11 mouse cellular contexts compared by ENCODE assay signal in genomic region chr15:82229542-82230045, GRCm38 (mm10). TPM values are rescaled to one million over a fixed set of nuclear protein-coding genes. Genes with fewer than 3 reads are reported as not detected.
DNase-seq lines count a peak whose midpoint lies in the region; ATAC-seq and TF ChIP-seq lines count a peak whose summit lies in the region.
"Had no signal": no experiment of that assay in that cellular context is flagged by ENCODE, and none has a peak within 500 bp of the region (broad histone marks: within the 10 kb centered on the region; RNA-seq: fewer than 3 reads in every experiment).

No protein-coding gene starts in this region.

- no peaks in the 10 kb centered on the region for H3K36me3 ChIP-seq in heart, embryonic 11.5 days (ENCODE audit: control insufficient read depth, insufficient read depth, low read length)
- no peaks in the 10 kb centered on the region; the same call in 1 of the 2 replicates for H3K36me3 ChIP-seq in midbrain, embryonic 13.5 days
- no peaks in the 10 kb centered on the region for H3K36me3 ChIP-seq in midbrain, postnatal 0 days (ENCODE audit: insufficient read depth, low read length)
- no peaks in the 10 kb centered on the region for H3K36me3 ChIP-seq in spleen, adult 2 months (ENCODE audit: control insufficient read depth, insufficient read depth, low read length)
- no peaks in the 10 kb centered on the region for H3K36me3 ChIP-seq in hindbrain, embryonic 14.5 days (replicated peaks; ENCODE audit: control insufficient read depth, insufficient read depth)
- H3K36me3 ChIP-seq: lung, embryonic 15.5 days had no signal

- peak; percentile 83 for ATAC-seq in heart, embryonic 11.5 days (replicated peaks; ENCODE audit: insufficient number of reproducible peaks, low FRiP score, low TSS enrichment)
- no peak for ATAC-seq in midbrain, embryonic 13.5 days
- ATAC-seq in midbrain, postnatal 0 days (ENCODE audit: low FRiP score), result no peak
- ATAC-seq in erythroid progenitor cell, adult 5-6 weeks (replicated peaks; ENCODE audit: low FRiP score, poor library complexity, severe bottlenecking), result peak; percentile 77
- ATAC-seq in hindbrain, embryonic 14.5 days (ENCODE audit: low FRiP score), result no peak

- peak overlapping the region; percentile 3; the same call in 1 of the 2 replicates for H3K4me2 ChIP-seq in heart, embryonic 11.5 days
- no peak overlapping the region for H3K4me2 ChIP-seq in midbrain, embryonic 13.5 days (replicated peaks)
- H3K4me2 ChIP-seq in midbrain, postnatal 0 days (ENCODE audit: low read depth, low read length, poor library complexity, severe bottlenecking), result no peak overlapping the region
- no peak overlapping the region for H3K4me2 ChIP-seq in hindbrain, embryonic 14.5 days (replicated peaks)
- H3K4me2 ChIP-seq: lung, embryonic 15.5 days had no signal

- no peaks in the 10 kb centered on the region for H3K9me3 ChIP-seq in heart, embryonic 11.5 days (replicated peaks; ENCODE audit: control insufficient read depth, low read length)
- H3K9me3 ChIP-seq in midbrain, embryonic 13.5 days, result no peaks in the 10 kb centered on the region
- no peaks in the 10 kb centered on the region for H3K9me3 ChIP-seq in midbrain, postnatal 0 days (ENCODE audit: low read length)
- H3K9me3 ChIP-seq in hindbrain, embryonic 14.5 days (ENCODE audit: control insufficient read depth, low read length), result no peaks in the 10 kb centered on the region
- H3K9me3 ChIP-seq: lung, embryonic 15.5 days had no signal

- intact Hi-C loops in heart, postnatal 36 days (cut with DNase I), result loop anchor here (5.0 to 10.0 kb wide), 2 partner anchors 47 to 275 kb away; no protein-coding TSS in a partner anchor

- DNase-seq in heart, postnatal 36 days, result no peak
- no peak for DNase-seq in midbrain, postnatal 0 days (ENCODE audit: low spot score)
- peak in 1 of 2 experiments; percentile 83 for DNase-seq in spleen, adult 2 months (ENCODE audit: low read depth in 1 of 2, low spot score in 2 of 2)
- DNase-seq in hindbrain, embryonic 14.5 days (ENCODE audit: low spot score), result no peak
- DNase-seq in kidney, adult 18-20 months, result no peak
- DNase-seq: layer of hippocampus, postnatal 36 days had no signal

- WGBS in heart, embryonic 11.5 days (ENCODE audit: insufficient replicate concordance), result 37% methylated on average over 11 of the region's 11 CpGs
- WGBS in midbrain, embryonic 13.5 days, result 37% methylated on average over 11 of the region's 11 CpGs
- 50% methylated on average over 11 of the region's 11 CpGs for WGBS in midbrain, postnatal 0 days
- 47% methylated on average over 11 of the region's 11 CpGs for WGBS in spleen, adult 2 months
- WGBS in hindbrain, embryonic 14.5 days, result 35% methylated on average over 11 of the region's 11 CpGs

- H3K27ac ChIP-seq in heart, embryonic 11.5 days (ENCODE audit: low read depth, low read length), result peak overlapping the region; percentile 57; the same call in 1 of the 2 replicates
- H3K27ac ChIP-seq in midbrain, embryonic 13.5 days, result no peak overlapping the region
- H3K27ac ChIP-seq in midbrain, postnatal 0 days (ENCODE audit: low read depth, low read length), result no peak overlapping the region
- H3K27ac ChIP-seq in spleen, adult 2 months (ENCODE audit: insufficient read depth, low read length), result peak overlapping the region; percentile 74
- no peak overlapping the region for H3K27ac ChIP-seq in hindbrain, embryonic 14.5 days
- H3K27ac ChIP-seq: heart, adult 2 months; lung, embryonic 15.5 days had no signal

- TF ChIP-seq POLR2A in spleen, adult 2 months (IDR thresholded peaks at IDR 0.05; ENCODE audit: low read depth, low read length), result no peak

- H3K4me3 ChIP-seq in heart, embryonic 11.5 days (ENCODE audit: low read depth, low read length), result no peak overlapping the region
- no peak overlapping the region for H3K4me3 ChIP-seq in midbrain, embryonic 13.5 days (replicated peaks)
- H3K4me3 ChIP-seq in midbrain, postnatal 0 days (ENCODE audit: low read depth, low read length), result no peak overlapping the region
- H3K4me3 ChIP-seq in spleen, adult 2 months (ENCODE audit: extremely low read depth, insufficient read depth, insufficient read length), result no peak overlapping the region
- H3K4me3 ChIP-seq in hindbrain, embryonic 14.5 days (replicated peaks; ENCODE audit: low read length), result no peak overlapping the region
- H3K4me3 ChIP-seq: heart, adult 2 months; lung, embryonic 15.5 days had no signal

- H3K27me3 ChIP-seq in heart, embryonic 11.5 days (ENCODE audit: control insufficient read depth, insufficient read depth, low read length), result peaks cover 19% of the 10 kb centered on the region
- H3K27me3 ChIP-seq in midbrain, embryonic 13.5 days, result peaks cover 11% of the 10 kb centered on the region
- H3K27me3 ChIP-seq in midbrain, postnatal 0 days (ENCODE audit: insufficient read depth, low read length), result no peaks in the 10 kb centered on the region
- H3K27me3 ChIP-seq in spleen, adult 2 months (ENCODE audit: control insufficient read depth, insufficient read depth, low read length), result no peaks in the 10 kb centered on the region
- peaks cover 3% of the 10 kb centered on the region; the same call in 1 of the 2 replicates for H3K27me3 ChIP-seq in hindbrain, embryonic 14.5 days (ENCODE audit: control insufficient read depth, insufficient read depth, low read length)

- no peak for TF ChIP-seq CTCF in midbrain, postnatal 0 days (IDR thresholded peaks at IDR 0.05)
- TF ChIP-seq CTCF in spleen, adult 2 months (IDR thresholded peaks at IDR 0.05; ENCODE audit: extremely low read depth, insufficient read depth, insufficient read length, insufficient replicate concordance), result no peak

- H3K9ac ChIP-seq in heart, embryonic 11.5 days (ENCODE audit: low read depth, low read length), result no peak overlapping the region
- H3K9ac ChIP-seq in midbrain, embryonic 13.5 days (replicated peaks), result 0 out of 2 replicates have a peak overlapping the region, but pooled peaks have one; percentile 17
- no peak overlapping the region for H3K9ac ChIP-seq in midbrain, postnatal 0 days (replicated peaks; ENCODE audit: low read length, poor library complexity, severe bottlenecking)
- H3K9ac ChIP-seq in hindbrain, embryonic 14.5 days, result no peak overlapping the region
- H3K9ac ChIP-seq: lung, embryonic 15.5 days had no signal

- peaks cover 9% of the 10 kb centered on the region; the same call in 1 of the 2 replicates for H3K4me1 ChIP-seq in heart, embryonic 11.5 days (ENCODE audit: control insufficient read depth, insufficient read depth, low read length)
- peaks cover 2% of the 10 kb centered on the region for H3K4me1 ChIP-seq in midbrain, embryonic 13.5 days (replicated peaks)
- H3K4me1 ChIP-seq in midbrain, postnatal 0 days (ENCODE audit: insufficient read depth, low read length), result no peaks in the 10 kb centered on the region
- H3K4me1 ChIP-seq in spleen, adult 2 months (ENCODE audit: control insufficient read depth, insufficient read depth, insufficient read length), result peaks cover 60% of the 10 kb centered on the region
- H3K4me1 ChIP-seq in hindbrain, embryonic 14.5 days (replicated peaks; ENCODE audit: control insufficient read depth, insufficient read depth, low read length), result peaks cover 9% of the 10 kb centered on the region; the same call in 1 of the 2 replicates

RNA-seq across cellular contexts. Expression of gene Tnfrsf13c, which starts 5.4 kb away (rescaled TPM):
- polyA plus RNA-seq in heart, embryonic 11.5 days (2014; fragmentation: Nextera tagmentation; extraction: Ambion mirVana), result 0.29 TPM in 1 of 2 replicates, not detected in the other
- under 1 TPM; 0.28 to 0.30 TPM for total RNA-seq in heart, postnatal 36 days (2021)
- polyA plus RNA-seq in midbrain, embryonic 13.5 days (2015; fragmentation: Nextera tagmentation; extraction: Ambion mirVana), result not detected in 2 replicates
- total RNA-seq in midbrain, postnatal 0 days (2014; rRNA removed), result 0.94 and 2.1 TPM in 2 replicates
- polyA plus RNA-seq in midbrain, postnatal 0 days (2015; fragmentation: Nextera tagmentation; extraction: Ambion mirVana), result 0.18 and 0.27 TPM in 2 replicates
- total RNA-seq in erythroid progenitor cell, adult 5-6 weeks (2015; ENCODE audit: low replicate concordance), result 13.4 and 15.5 TPM in 2 replicates
- total RNA-seq in erythroid progenitor cell, adult 5-6 weeks (2017; ENCODE audit: low replicate concordance), result 6.7 and 11.9 TPM in 2 replicates
- polyA plus RNA-seq in spleen, adult 2 months (2012; rRNA removed), result 120 and 179 TPM in 2 replicates
- 0.51 and 0.68 TPM in 2 replicates for polyA plus RNA-seq in hindbrain, embryonic 14.5 days (2014; fragmentation: Nextera tagmentation; extraction: Ambion mirVana)

RNA-seq across cellular contexts. Expression of gene Cenpm, which starts 15.0 kb away (rescaled TPM):
- polyA plus RNA-seq in heart, embryonic 11.5 days (2014; fragmentation: Nextera tagmentation; extraction: Ambion mirVana), result 59.7 and 67.3 TPM in 2 replicates
- under 1 TPM; 0.42 to 0.51 TPM for total RNA-seq in heart, postnatal 36 days (2021)
- 28.6 and 30.4 TPM in 2 replicates for polyA plus RNA-seq in midbrain, embryonic 13.5 days (2015; fragmentation: Nextera tagmentation; extraction: Ambion mirVana)
- 5.2 and 17.9 TPM in 2 replicates for total RNA-seq in midbrain, postnatal 0 days (2014; rRNA removed)
- 10.2 TPM in 2 replicates for polyA plus RNA-seq in midbrain, postnatal 0 days (2015; fragmentation: Nextera tagmentation; extraction: Ambion mirVana)
- total RNA-seq in erythroid progenitor cell, adult 5-6 weeks (2015; ENCODE audit: low replicate concordance), result 50.7 and 56.2 TPM in 2 replicates
- 11.6 and 36.7 TPM in 2 replicates for total RNA-seq in erythroid progenitor cell, adult 5-6 weeks (2017; ENCODE audit: low replicate concordance)
- 10.2 and 16.8 TPM in 2 replicates for polyA plus RNA-seq in spleen, adult 2 months (2012; rRNA removed)
- 17.0 and 18.0 TPM in 2 replicates for polyA plus RNA-seq in hindbrain, embryonic 14.5 days (2014; fragmentation: Nextera tagmentation; extraction: Ambion mirVana)

RNA-seq across cellular contexts. Expression of gene Shisa8, which starts 17.0 kb away (rescaled TPM):
- 0.07 TPM in 1 of 2 replicates, not detected in the other for polyA plus RNA-seq in heart, embryonic 11.5 days (2014; fragmentation: Nextera tagmentation; extraction: Ambion mirVana)
- under 1 TPM; 0.14 to 0.19 TPM for total RNA-seq in heart, postnatal 36 days (2021)
- polyA plus RNA-seq in midbrain, embryonic 13.5 days (2015; fragmentation: Nextera tagmentation; extraction: Ambion mirVana), result 0.50 and 0.70 TPM in 2 replicates
- 6.5 and 7.6 TPM in 2 replicates for total RNA-seq in midbrain, postnatal 0 days (2014; rRNA removed)
- polyA plus RNA-seq in midbrain, postnatal 0 days (2015; fragmentation: Nextera tagmentation; extraction: Ambion mirVana), result 1.6 and 2.2 TPM in 2 replicates
- not detected in 2 replicates for total RNA-seq in erythroid progenitor cell, adult 5-6 weeks (2015; ENCODE audit: low replicate concordance)
- not detected in 2 replicates for total RNA-seq in erythroid progenitor cell, adult 5-6 weeks (2017; ENCODE audit: low replicate concordance)
- polyA plus RNA-seq in spleen, adult 2 months (2012; rRNA removed), result 5.4 and 14.7 TPM in 2 replicates
- polyA plus RNA-seq in hindbrain, embryonic 14.5 days (2014; fragmentation: Nextera tagmentation; extraction: Ambion mirVana), result 3.4 and 6.3 TPM in 2 replicates

RNA-seq across cellular contexts. Expression of gene 1500009C09Rik, which starts 22.6 kb away (rescaled TPM):
- not detected in 2 replicates for polyA plus RNA-seq in heart, embryonic 11.5 days (2014; fragmentation: Nextera tagmentation; extraction: Ambion mirVana)
- total RNA-seq in heart, postnatal 36 days (2021), result not detected
- polyA plus RNA-seq in midbrain, embryonic 13.5 days (2015; fragmentation: Nextera tagmentation; extraction: Ambion mirVana), result 9.6 and 9.7 TPM in 2 replicates
- total RNA-seq in midbrain, postnatal 0 days (2014; rRNA removed), result 139 and 156 TPM in 2 replicates
- 15.4 and 17.9 TPM in 2 replicates for polyA plus RNA-seq in midbrain, postnatal 0 days (2015; fragmentation: Nextera tagmentation; extraction: Ambion mirVana)
- not detected in 2 replicates for total RNA-seq in erythroid progenitor cell, adult 5-6 weeks (2015; ENCODE audit: low replicate concordance)
- not detected in 2 replicates for total RNA-seq in erythroid progenitor cell, adult 5-6 weeks (2017; ENCODE audit: low replicate concordance)
- polyA plus RNA-seq in spleen, adult 2 months (2012; rRNA removed), result 0.05 and 0.08 TPM in 2 replicates
- polyA plus RNA-seq in hindbrain, embryonic 14.5 days (2014; fragmentation: Nextera tagmentation; extraction: Ambion mirVana), result 10.2 and 13.2 TPM in 2 replicates
- total RNA-seq: heart, adult 2 months had no signal
- polyA plus RNA-seq: lung, embryonic 15.5 days had no signal

RNA-seq across cellular contexts. Expression of gene Sept3, which starts 45.1 kb away (rescaled TPM):
- polyA plus RNA-seq in heart, embryonic 11.5 days (2014; fragmentation: Nextera tagmentation; extraction: Ambion mirVana), result 5.0 and 6.2 TPM in 2 replicates
- under 1 TPM; 0.35 to 0.36 TPM for total RNA-seq in heart, postnatal 36 days (2021)
- 341 and 349 TPM in 2 replicates for polyA plus RNA-seq in midbrain, embryonic 13.5 days (2015; fragmentation: Nextera tagmentation; extraction: Ambion mirVana)
- total RNA-seq in midbrain, postnatal 0 days (2014; rRNA removed), result 480 and 506 TPM in 2 replicates
- 369 and 404 TPM in 2 replicates for polyA plus RNA-seq in midbrain, postnatal 0 days (2015; fragmentation: Nextera tagmentation; extraction: Ambion mirVana)
- not detected in 2 replicates for total RNA-seq in erythroid progenitor cell, adult 5-6 weeks (2015; ENCODE audit: low replicate concordance)
- not detected in 2 replicates for total RNA-seq in erythroid progenitor cell, adult 5-6 weeks (2017; ENCODE audit: low replicate concordance)
- polyA plus RNA-seq in spleen, adult 2 months (2012; rRNA removed), result 1.6 and 1.8 TPM in 2 replicates
- polyA plus RNA-seq in hindbrain, embryonic 14.5 days (2014; fragmentation: Nextera tagmentation; extraction: Ambion mirVana), result 375 and 410 TPM in 2 replicates

Comparison
In these comparisons a context has a peak if more than half of its experiments do, and no peak if none do; other contexts are left out.
1. ATAC-seq: peak in heart, embryonic 11.5 days (single experiment) and erythroid progenitor cell, adult 5-6 weeks (single experiment); none in midbrain, embryonic 13.5 days (single experiment), midbrain, postnatal 0 days (single experiment) and hindbrain, embryonic 14.5 days (single experiment).
2. H3K27ac ChIP-seq: peak in heart, embryonic 11.5 days (single experiment) and spleen, adult 2 months (single experiment); none in midbrain, embryonic 13.5 days (single experiment), midbrain, postnatal 0 days (single experiment) and hindbrain, embryonic 14.5 days (single experiment).
3. RNA of gene Tnfrsf13c, which starts 5.4 kb away (polyA plus RNA-seq): 120 to 179 TPM in spleen, adult 2 months; 0.51 to 0.68 TPM in hindbrain, embryonic 14.5 days, 0.29 TPM in heart, embryonic 11.5 days, 0.18 to 0.27 TPM in midbrain, postnatal 0 days and not detected in midbrain, embryonic 13.5 days; every median in the first group is over 10 times any median in the second.